Mouse (Mus musculus) heart, adult 8-10 months (tissue): Measurements from ENCODE around the gene 1700029F12Rik. TPM values are rescaled to one million over a fixed set of nuclear protein-coding genes. Genes with fewer than 3 reads are reported as not detected.
"Not testable (repeated sequence)": the region's sequence is repeated elsewhere in the genome, so short reads cannot be mapped to it uniquely, and the experiment has no call there.

Source experiments
- DNase-seq: peaks from one replicate; pipeline ENCODE4 v3.0.0; 2022; ENCODE audit warnings: low spot score
- total RNA-seq, 4 experiments: library from RNA; stranded (reverse); gene quantifications; 2 replicates each; pipeline ENCODE4 v1.2.4; 2022

1700029F12Rik gene
- total RNA-seq: not detected

DNA sequence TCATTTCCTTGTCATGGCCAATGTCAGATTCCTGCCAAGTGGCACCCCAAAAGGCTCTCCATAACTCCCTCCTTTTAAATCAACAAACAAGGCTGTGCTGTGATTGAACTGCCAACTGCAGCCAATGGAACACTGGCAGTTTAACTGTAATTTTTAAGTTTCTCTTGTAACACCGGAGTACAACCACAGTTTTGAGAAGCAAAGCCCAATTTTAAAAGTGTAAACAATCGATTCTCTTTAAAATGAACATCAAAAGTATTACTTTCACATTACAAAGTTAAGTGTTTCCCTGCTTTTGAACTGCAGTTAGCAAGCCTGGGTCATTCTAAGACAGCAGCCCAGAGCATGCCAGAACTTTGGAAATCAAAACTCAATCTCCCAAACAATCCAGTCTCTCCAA lies at the start of gene 1700029F12Rik:
Gene 1700029F12Rik (minus strand): TSS at position 101 of the 400 bp plus-strand sequence.
- DNase-seq: no peak

DNA sequence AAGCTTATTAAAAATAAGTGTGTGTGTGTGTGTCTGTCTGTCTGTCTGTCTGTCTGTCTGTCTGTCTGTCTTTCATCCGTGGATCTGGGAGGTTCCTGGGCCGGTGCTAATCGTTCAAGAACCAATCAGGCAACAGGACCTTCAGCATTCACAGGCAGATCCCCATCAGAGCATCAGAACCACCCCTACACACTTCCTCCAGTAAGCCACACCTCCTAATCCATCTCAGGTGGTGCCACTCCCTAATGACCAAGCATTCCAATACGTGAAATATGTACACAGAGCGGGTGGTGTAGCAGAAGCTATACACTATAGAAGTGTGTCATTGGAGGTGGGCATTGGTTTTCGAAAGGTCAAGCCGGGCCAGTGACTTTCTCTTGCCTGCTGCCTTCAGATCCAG lies 48.3 kb upstream of the 1700029F12Rik start:
- no peak for DNase-seq

- DNase-seq: no peak
Measured at GRCm38 (mm10) chr13:97080615-97081014, 46.5 kb upstream of the 1700029F12Rik start.

- DNase-seq: no peak
Measured at GRCm38 (mm10) chr13:97080201-97080600, 46.0 kb upstream of the 1700029F12Rik start.

DNA sequence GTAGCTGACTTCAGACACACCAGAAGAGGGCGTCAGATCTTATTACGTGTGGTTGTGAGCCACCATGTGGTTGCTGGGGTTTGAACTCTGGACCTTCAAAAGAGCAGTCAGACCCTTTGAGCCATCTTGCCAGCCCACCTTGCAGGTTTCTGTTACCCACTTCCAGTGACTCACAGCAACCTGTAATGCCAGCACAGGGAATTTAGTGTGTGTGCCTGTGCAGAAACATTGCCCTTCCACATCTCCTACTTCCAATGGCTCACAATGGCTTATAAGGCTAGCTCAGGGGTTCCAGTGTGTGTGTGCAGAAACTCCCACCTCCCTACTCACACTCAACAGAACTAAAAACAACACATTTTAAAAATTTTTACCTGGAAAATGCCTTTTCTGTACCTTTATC lies 43.4 kb upstream of the 1700029F12Rik start:
- no peak for DNase-seq

DNA sequence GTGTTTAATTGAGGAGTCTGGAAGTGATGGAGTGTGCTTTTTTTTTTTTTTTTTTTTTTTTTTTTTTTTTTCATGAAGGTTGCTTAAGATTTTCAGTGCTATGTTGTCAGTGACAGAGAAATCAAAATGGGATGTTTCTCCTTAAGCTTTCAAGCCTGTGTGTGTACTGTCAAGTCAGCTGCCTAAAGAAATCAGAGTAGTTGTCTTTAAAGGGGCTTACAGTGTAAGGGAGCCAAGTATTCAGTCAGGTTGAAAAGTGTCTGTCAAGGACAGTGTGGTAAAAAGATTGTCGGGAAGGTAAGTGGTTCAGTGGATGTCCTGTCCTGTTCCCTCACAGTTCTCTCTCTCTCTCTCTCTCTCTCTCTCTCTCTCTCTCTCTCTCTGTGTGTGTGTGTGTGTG lies 39.3 kb upstream of the 1700029F12Rik start:
- DNase-seq: no peak

GRCm38 (mm10) chr13:97071626-97072241 lies 37.6 kb upstream of the 1700029F12Rik start:
- no peak for DNase-seq

- DNase-seq: no peak
Measured at GRCm38 (mm10) chr13:97070931-97071625, 36.9 kb upstream of the 1700029F12Rik start.

DNA sequence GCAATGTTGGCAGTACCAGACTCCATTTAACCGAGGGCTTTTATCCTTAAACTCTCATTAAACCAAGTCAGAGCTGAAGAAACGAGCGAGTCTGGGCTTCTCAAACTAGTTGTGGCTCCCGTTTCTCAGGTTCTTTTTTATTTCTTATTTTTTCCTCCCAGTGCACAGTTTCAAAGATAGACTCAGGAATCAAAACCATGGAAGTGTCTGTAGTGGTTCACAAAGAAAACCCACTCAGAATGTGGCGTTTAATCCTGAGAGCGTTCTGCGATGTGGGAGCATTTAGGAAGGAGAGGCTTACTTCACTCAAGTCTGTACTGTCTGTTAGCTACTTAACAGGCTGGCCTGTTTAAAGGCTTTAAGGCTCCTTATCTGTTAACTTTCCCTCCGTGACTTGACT lies 34.0 kb upstream of the 1700029F12Rik start:
- DNase-seq: no peak

- no peak for DNase-seq
Measured at GRCm38 (mm10) chr13:97067691-97068090, 33.5 kb upstream of the 1700029F12Rik start.

- no peak for DNase-seq
Measured at GRCm38 (mm10) chr13:97066649-97067550, 32.7 kb upstream of the 1700029F12Rik start, which contains the start of gene Fam169a. TSS of gene Fam169a (plus strand) at chr13:97067286.

DNA sequence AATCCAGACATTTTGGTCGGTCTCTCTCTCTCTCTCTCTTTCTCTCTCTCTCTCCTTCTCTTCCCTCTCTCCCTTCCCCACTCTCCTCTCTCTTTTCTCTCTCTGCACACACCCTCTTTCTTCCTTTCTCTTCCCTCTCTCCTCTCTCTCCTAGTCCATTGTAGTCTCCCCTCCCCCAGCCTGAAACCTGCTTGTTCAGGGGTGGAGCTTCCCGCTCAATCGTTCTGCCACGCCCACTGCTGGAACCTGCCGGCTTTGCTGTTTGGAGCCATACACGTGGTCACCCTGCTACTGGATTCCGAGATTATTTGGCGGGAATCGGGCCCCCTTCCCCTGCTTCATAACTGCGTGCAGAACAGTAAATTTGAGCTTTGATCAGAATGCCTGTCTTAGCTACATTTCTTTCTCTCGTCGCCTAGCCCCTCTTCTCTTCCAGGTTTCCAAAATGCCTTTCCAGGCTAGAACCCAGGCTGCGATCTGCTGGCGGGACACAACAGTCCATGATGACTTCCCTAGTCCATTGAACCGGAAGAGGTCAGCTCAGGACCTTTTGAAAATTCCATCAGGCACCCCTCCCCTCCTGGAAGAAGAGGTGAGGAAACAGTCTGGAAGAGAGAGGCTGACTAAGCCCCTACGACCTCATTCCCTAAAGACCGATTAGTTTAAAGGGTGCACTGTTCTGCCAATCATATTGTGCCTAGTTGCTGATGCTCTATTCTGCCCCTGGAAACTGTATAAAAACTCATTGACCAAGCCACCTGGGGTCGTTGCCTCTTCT lies 30.9 kb upstream of the 1700029F12Rik start:
- not testable (repeated sequence) for DNase-seq

DNA sequence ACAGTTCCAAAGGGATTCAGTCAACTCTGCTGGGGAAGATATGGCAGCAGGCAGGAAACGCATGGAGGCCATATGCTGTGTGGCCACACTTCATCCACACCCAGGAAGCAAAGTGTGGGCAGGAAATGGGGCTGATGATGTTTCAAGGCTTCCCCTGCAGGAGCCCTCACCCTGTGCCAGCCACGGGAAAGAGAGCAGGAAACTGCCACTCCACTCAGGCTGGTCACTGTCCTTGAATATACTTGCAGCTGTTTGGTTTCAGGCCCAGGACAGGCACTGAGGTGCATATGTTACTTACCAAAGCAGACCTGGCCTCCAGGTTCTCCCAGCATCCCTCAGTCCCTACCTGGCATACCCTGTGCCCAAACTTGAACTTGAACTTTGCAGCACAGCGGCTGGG lies 30.3 kb upstream of the 1700029F12Rik start:
- DNase-seq: no peak

GRCm38 (mm10) chr13:97063431-97063830 lies 29.3 kb upstream of the 1700029F12Rik start:
- DNase-seq: no peak

- no peak for DNase-seq
Measured at GRCm38 (mm10) chr13:97062151-97062550, 28.0 kb upstream of the 1700029F12Rik start.

DNA sequence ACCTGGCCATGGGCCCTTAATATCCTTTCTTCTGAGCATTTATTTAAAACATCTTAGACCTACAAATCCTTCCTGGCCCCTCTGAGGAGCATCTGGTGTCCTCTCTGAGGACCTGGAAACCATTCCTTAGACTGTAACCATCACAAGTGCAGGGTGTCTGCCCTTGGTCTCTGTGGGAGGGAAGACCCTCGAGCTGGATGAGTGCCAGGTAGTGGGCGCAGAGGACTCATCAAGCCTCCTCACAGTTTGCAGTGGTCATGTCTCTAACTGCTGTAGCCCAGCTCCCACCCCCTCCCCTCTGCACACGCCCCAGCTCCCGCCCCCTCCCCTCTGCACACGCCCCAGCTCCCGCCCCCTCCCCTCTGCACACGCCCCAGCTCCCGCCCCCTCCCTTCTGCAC lies 26.2 kb upstream of the 1700029F12Rik start:
- no peak for DNase-seq

GRCm38 (mm10) chr13:97059746-97060145 lies 25.6 kb upstream of the 1700029F12Rik start:
- no peak for DNase-seq

DNA sequence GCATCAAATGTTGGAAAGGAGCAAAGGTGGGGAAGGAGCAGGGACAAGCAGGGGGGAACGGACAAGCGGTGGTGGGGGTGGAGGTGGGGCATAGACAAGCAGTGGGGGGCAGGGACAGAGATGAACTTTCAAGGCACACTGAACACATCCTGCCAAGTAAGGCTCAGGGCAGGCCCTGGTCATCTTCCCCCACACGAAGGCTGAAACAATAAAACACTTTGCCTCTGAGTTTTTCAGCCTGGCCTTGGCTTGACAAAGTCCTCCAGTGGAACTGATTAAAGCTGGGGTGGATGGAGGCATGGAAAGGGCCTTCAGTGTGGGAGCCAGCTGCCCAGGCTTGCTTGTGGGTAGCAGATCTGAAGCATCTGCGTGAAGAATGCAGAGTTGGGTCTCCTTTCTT lies 23.7 kb upstream of the 1700029F12Rik start:
- DNase-seq: no peak

GRCm38 (mm10) chr13:97053844-97054243 lies 19.7 kb upstream of the 1700029F12Rik start:
- DNase-seq: no peak

GRCm38 (mm10) chr13:97052667-97053066 lies 18.5 kb upstream of the 1700029F12Rik start:
- DNase-seq: peak; percentile 26

DNA sequence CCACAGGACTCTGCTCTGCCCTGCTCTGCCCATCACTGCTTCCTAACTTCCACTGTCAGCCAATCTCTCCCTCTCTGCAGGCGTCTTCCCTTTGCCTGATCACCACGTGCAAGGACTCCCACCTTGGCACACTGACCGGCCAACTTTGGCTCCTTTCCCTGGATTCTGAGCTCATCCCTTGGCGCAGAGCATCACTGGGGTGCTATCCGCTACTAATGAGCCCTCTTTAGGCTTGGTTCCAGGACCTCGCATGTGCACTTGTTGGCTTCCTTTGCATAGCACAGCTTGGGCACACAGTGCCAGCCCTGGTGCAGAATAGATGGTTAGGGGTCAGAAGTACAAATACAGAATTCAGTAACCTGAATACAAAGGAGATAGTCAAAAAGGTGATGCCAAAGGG lies 17.0 kb upstream of the 1700029F12Rik start:
- DNase-seq: no peak
